Mouse (Mus musculus): ENCODE results near the gene Abcc1.

DNA sequence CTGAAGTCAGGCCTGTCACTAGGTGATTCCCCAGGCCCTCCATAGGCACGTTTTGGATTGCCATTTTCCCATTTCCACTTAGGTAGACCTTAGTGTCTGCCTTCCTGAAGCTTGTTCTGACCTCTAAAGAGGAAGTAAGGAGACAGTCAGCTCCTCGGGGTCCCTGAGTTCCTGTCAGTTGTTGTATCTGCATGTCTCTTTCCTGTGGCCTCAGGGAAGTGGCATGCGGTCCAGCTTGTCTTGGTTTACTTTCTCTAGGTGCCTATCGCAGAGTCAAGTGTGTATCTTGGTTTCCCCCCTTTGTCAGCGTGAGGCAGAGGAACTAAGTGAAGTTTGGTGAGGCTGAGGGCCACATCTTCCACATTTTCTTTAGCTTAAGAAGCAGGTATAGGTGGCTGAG lies 17.3 kb downstream of the Abcc1 start:
- no peak for TF ChIP-seq FLI1 (IDR thresholded peaks at IDR 0.05; ENCODE audit: low read length)
- TF ChIP-seq GATA1 (IDR thresholded peaks at IDR 0.05; ENCODE audit: borderline replicate concordance, low read length), result no peak

Data from megakaryocyte, embryonic 14.5 days (primary cell).